Mouse (Mus musculus) layer of hippocampus, adult 9-11 months (tissue): ENCODE results near the gene Ndufs1.

Experiments used
- DNase-seq: peaks from one replicate; pipeline ENCODE4 v3.0.0; 2022

Ndufs1 gene

DNA sequence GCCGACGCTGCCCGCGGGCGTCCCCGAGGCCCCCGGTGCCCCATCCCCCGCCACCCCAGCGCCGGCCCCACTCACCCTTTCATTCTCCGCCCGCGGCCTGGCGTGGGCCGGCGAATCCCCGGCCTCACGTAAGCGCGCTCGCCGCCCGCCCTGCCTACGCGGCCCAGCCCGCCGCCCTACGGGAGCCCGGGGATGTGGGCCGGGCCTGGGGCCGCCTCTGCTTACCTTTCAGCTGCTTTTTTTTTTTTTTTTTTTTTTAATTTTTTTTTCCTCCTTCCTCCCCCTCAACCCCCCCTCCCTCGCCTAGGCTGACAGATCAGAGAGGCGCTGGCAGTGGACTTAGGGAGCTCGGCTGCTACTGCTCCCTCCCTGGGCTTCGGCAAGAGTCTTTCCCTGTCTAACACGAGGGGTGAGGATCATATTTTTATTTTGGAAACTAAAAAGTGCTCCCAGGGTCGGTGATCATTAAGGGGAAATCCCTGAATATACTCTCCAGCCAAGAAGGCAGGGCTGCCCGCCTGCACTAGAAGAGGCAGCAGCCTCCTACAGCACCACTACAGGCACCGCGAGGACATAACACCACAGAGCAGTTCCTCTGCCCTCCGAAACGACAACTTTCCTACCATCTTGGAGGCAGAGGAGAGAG, 62.4 kb downstream of the Ndufs1 start, which contains the start of gene Ino80d:
TSS of gene Ino80d (minus strand) at position 532 of the 646 bp plus-strand sequence.
- peak; percentile 86 for DNase-seq

DNA sequence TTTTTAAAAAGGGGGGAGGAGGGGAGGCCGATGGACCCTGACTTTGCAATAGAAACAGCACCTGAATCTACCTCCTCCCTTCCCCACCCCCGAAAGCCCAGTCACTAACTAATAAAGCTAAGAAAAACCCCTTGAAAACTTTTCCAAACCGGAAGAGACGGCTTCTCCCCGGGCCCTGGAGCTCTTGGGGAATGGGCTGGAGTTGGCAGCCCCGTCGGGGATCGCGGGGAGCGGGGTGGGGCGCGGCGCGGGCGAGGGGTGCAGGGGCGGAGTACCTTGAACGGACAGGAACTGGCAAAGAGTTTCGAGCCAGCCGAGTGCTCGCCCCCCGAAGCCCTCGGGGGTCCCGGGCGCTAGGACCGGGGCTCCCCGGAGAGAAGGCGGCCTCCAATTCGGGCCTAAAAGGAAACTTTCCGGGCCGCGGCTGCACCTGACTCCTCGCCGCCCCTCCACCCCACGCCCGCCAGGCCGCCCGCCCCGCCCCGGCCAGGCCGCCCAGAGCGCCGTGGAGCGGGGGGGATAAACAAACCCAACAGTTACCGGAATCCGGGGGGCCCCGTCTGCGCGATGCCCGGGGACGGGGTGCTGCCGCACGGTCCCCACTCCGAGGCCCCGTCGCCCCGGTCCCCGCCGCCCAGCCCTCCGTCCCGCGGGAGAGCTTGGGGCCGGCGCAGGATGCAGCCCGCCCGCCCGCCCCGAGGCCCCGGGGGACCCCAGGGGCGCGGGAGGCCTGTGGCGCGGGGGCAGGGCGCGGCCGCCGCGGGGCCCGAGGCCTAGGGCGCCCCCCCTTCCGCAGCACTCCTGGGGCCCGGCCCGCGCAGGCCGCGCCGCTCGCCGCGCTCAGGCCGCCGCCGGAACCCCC, 63.1 kb downstream of the Ndufs1 start:
- DNase-seq = no peak

DNA sequence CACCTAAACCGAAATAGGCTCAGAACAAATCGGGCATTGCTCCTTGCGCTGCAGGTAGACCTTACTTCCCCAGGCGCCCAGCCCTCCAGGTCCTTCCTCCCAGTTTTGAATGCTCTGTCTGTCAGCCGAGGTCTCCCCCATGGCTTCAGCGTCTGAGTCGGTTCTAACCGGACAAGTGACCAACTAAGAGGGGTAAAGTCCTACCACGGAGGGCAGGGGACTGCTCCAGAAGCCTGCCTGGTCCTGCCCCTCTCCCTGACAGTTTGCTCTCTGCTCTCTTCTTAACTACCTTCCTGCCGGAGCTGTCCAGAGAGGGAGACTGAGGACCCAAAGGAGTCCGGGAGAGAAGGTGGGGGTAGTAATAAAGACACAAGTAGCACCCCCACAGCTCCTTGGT, 63.8 kb downstream of the Ndufs1 start:
- DNase-seq = no peak

DNA sequence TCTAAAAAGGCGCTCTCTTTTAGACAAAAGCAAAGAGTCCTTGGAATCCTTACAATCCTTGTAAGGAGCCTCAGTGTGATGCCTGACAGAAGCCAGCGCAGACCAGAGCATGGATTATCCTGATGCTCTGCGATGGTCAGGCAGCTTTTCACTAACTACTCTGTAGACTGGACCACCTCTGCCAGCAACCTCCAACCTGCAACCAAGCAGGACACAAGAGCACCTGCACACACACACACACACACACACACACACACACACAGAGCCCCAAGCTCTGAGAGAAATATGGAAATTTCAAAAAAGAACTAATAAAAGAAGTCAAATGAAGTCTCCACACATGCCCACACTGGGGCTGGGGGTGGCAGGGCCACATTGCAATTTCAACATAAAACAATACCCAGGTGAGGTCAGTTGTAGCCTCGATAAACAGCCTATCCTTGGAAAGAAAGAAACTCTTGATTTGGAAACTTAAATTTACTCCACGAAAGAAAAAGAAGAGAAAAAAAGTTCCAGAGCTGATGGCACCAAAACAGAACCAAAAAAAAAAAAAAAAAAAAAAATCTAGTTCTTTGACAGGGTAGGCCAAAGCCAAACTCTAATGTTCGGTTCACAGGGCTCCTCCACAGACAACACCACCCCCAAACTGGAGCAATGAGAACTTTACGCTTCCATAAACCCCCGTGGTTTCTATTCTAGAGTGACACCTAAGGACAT, 64.3 kb downstream of the Ndufs1 start:
- no peak for DNase-seq

DNA sequence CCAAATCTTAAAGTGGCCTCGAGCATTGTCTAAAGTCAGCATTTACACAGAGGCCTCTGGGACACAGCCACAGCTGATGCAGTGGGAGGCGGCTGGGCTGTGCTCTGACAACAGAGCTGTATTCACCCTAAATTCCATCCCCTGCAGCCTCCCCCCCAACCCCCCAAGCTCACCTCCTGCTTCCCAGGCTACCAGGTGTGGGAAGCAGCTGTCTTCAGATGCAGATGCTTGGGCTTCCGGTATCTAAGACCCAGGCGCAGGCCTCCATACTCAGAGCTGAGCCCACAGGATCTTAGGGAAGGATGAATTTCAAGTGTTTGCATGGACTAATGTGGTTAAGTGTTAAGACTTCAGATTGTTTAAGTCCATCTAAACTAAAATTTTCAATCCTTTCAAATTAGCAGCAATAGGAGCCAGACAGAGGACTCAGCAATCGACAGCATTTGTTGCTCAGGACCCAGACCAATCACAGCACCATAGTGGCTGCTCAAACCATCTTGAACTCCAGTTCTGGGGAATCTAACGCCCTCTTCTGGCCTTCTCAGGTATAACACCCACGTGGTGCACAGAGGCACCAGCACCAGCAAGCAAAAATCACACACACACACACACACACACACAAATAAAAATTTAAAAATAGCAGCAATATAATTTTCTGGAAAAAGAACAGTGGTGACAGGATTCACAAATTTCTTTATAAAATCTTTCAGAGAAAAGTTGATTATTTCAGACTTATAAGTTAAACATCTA, 65.9 kb downstream of the Ndufs1 start:
- no peak for DNase-seq

DNA sequence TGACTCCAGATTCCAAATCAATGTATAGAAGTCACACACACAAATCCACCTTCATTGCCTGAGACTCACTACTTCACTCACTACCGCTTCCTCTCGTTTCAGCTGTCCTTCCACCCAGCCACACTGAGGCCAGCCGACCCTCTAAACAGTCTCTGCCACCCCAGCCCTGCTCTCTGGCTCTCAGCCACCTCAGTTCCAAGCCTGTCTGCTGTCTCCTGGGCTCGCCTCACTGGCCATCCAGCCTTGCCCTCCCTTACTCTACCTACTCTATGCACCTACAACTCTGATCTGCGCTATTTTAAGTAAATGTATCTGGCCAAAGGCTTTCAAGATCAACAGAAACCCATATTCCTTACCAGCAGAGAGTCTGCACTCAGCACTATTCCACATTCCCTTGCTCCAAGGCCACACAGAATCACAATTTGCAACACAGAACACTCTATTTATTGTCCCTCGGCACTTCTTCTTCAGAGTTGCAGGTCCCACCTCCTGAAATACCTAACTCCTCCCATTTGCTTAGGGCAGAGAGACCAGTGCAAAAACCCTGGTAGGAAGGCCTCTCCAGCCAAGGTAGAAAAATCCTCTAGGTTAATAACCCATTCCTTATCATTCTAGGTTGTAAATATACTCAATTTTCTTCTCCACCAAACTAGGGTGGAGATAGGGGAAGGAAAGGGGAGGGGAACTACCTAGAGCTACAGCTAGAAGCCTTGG, 68.9 kb downstream of the Ndufs1 start:
- no peak for DNase-seq

DNA sequence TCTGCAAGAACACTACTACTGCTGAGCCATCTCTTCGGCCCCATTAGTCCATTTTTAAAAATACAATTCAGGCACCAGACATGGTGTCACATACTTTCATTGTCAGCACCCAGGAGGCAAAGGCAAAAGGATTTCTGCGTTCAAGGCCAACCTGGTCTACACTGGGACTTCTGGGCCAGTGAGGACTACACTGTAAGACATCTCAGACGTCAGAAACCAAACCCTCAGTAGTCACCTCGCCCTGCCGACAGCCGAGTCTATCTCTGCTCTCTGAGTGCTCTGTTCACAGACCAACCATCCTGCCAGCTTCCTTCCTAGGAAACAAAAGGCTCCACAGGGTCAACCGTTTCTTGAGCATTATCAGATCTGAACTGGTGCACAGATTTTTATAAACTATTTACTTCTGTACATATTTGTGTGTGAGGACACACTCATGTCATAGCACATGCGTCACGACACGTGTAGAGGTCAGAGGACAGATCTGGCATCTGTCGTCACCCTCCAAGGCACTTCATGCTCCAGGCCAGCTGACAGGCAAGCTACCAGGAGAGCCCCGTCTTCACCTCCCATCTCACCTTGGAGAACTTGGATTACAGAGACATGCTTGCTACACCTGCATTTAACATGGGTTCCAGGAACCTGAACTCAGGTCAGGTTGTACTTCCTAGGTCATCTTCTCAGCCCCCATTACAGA, 73.7 kb downstream of the Ndufs1 start:
- no peak for DNase-seq

GRCm38 (mm10) chr1:63100196-63100595, 76.4 kb downstream of the Ndufs1 start:
- DNase-seq = no peak

- DNase-seq = no peak
These were observed 77.8 kb downstream of the Ndufs1 start for GRCm38 (mm10) chr1:63098831-63099230.

DNA sequence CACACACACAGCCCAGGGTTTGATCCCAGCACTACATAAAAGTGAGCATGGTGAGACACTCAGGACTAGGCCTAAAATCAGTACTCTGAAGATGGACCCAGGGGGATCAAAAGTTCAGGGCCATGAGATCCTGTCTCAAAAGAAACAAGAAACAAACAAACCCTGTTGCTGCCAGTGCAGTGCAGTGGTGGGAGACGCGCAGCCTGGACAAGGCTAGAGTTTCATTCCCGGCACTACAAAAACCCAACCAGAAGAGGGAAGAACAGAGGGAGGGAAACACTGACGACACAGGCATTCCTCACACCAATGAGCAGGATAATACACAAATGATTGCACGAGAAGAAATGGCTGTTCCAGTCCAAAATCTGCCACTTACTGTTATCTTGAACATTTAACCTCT, 80.6 kb downstream of the Ndufs1 start:
- no peak for DNase-seq
